Mouse (Mus musculus) E14TG2a.4 (cell line): ENCODE results near the gene Ankrd54.

ENCODE experiments used
- H3K27me3 ChIP-seq: 2 replicates; pipeline ENCODE4 v1.6.1; 2014; ENCODE audit warnings: low read length, control low read depth; ENCODE audit not compliant: insufficient read depth
- H3K36me3 ChIP-seq: 2 replicates; pipeline ENCODE4 v1.6.1; 2014; ENCODE audit warnings: low read length, control low read depth; ENCODE audit not compliant: insufficient read depth
- H3K4me1 ChIP-seq: replicated peaks from 2 replicates; pipeline ENCODE4 v1.6.1; 2014; ENCODE audit warnings: low read depth, low read length, control low read depth
- H3K4me3 ChIP-seq: replicated peaks from 2 replicates; pipeline ENCODE4 v1.5.1; 2014; ENCODE audit warnings: mild to moderate bottlenecking, low read length
- H3K9me3 ChIP-seq: 2 replicates; pipeline ENCODE4 v1.6.1; 2014; ENCODE audit warnings: low read length, control low read depth
- CTCF ChIP-seq: conservative IDR thresholded peaks from 2 replicates; pipeline ENCODE4 v1.5.1; 2014; ENCODE audit warnings: low read length
- NANOG ChIP-seq: IDR thresholded peaks from 2 replicates; pipeline ENCODE4 v1.6.1; 2014; ENCODE audit warnings: borderline replicate concordance, low read length, mixed read lengths
- POU5F1 ChIP-seq: IDR thresholded peaks from 2 replicates; pipeline ENCODE4 v1.6.1; 2014; ENCODE audit warnings: low read length, borderline replicate concordance

Gene Ankrd54

GRCm38 (mm10) chr15:79071117-79072039, 8.7 kb upstream of the Ankrd54 start:
- H3K9me3 ChIP-seq: no peaks in the 10 kb centered on the region
- H3K27me3 ChIP-seq: no peaks in the 10 kb centered on the region
- no peak overlapping the region for H3K4me3 ChIP-seq
- H3K36me3 ChIP-seq: peaks cover 6% of the 10 kb centered on the region
- H3K4me1 ChIP-seq: peaks cover 60% of the 10 kb centered on the region
- TF ChIP-seq POU5F1 (no peak), NANOG (no peak), CTCF (peak; percentile 57)

- no peak overlapping the region for H3K4me3 ChIP-seq
- no peaks in the 10 kb centered on the region for H3K9me3 ChIP-seq
- no peaks in the 10 kb centered on the region for H3K36me3 ChIP-seq
- H3K4me1 ChIP-seq: peaks cover 71% of the 10 kb centered on the region
- H3K27me3 ChIP-seq: no peaks in the 10 kb centered on the region
- TF ChIP-seq CTCF: no peak
Observed at GRCm38 (mm10) chr15:79068416-79068815, 5.7 kb upstream of the Ankrd54 start.

GRCm38 (mm10) chr15:79067631-79068030, 4.9 kb upstream of the Ankrd54 start:
- Histone ChIP-seq H3K4me1 (peaks cover 66% of the 10 kb centered on the region), H3K4me3 (no peak overlapping the region), H3K9me3 (no peaks in the 10 kb centered on the region), H3K27me3 (no peaks in the 10 kb centered on the region), H3K36me3 (no peaks in the 10 kb centered on the region)
- no peak for TF ChIP-seq POU5F1
- TF ChIP-seq NANOG: no peak
- no peak for TF ChIP-seq CTCF

GRCm38 (mm10) chr15:79066276-79066675, 3.6 kb upstream of the Ankrd54 start:
- TF ChIP-seq NANOG (no peak), CTCF (no peak), POU5F1 (no peak)
- H3K4me3 ChIP-seq: no peak overlapping the region
- H3K36me3 ChIP-seq: no peaks in the 10 kb centered on the region
- no peaks in the 10 kb centered on the region for H3K27me3 ChIP-seq
- H3K9me3 ChIP-seq: no peaks in the 10 kb centered on the region
- peaks cover 62% of the 10 kb centered on the region for H3K4me1 ChIP-seq

- Histone ChIP-seq H3K9me3 (no peaks in the 10 kb centered on the region), H3K27me3 (no peaks in the 10 kb centered on the region), H3K36me3 (peaks cover 10% of the 10 kb centered on the region), H3K4me1 (peaks cover 55% of the 10 kb centered on the region), H3K4me3 (no peak overlapping the region)
- TF ChIP-seq POU5F1: no peak
- no peak for TF ChIP-seq CTCF
- no peak for TF ChIP-seq NANOG
Observed at GRCm38 (mm10) chr15:79065086-79065770, 2.5 kb upstream of the Ankrd54 start.

- Histone ChIP-seq H3K27me3 (no peaks in the 10 kb centered on the region), H3K4me1 (peaks cover 50% of the 10 kb centered on the region), H3K4me3 (peak overlapping the region; percentile 74), H3K36me3 (peaks cover 30% of the 10 kb centered on the region), H3K9me3 (no peaks in the 10 kb centered on the region)
- TF ChIP-seq CTCF (no peak), NANOG (no peak), POU5F1 (no peak)
Observed at GRCm38 (mm10) chr15:79063160-79063740, 557 bp upstream of the Ankrd54 start.

- TF ChIP-seq NANOG (no peak), POU5F1 (no peak), CTCF (no peak)
- Histone ChIP-seq H3K4me1 (peaks cover 38% of the 10 kb centered on the region), H3K27me3 (no peaks in the 10 kb centered on the region), H3K4me3 (no peak overlapping the region), H3K36me3 (peaks cover 49% of the 10 kb centered on the region), H3K9me3 (no peaks in the 10 kb centered on the region)
Observed at GRCm38 (mm10) chr15:79060887-79061565, 1.7 kb downstream of the Ankrd54 start.

GRCm38 (mm10) chr15:79057850-79058249, 4.8 kb downstream of the Ankrd54 start:
- H3K27me3 ChIP-seq: no peaks in the 10 kb centered on the region
- H3K4me3 ChIP-seq: no peak overlapping the region
- H3K9me3 ChIP-seq: no peaks in the 10 kb centered on the region
- H3K4me1 ChIP-seq: peaks cover 35% of the 10 kb centered on the region
- no peak for TF ChIP-seq CTCF
- TF ChIP-seq NANOG: no peak
- no peak for TF ChIP-seq POU5F1
- H3K36me3 ChIP-seq: peaks cover 81% of the 10 kb centered on the region
